Mouse (Mus musculus) CD4-positive helper T cell, adult 2 months (primary cell): ENCODE measurements around the gene Brwd1.
"Not testable (repeated sequence)": the region's sequence is repeated elsewhere in the genome, so short reads cannot be mapped to it uniquely, and the experiment has no call there.

ENCODE experiments used
- DNase-seq: peaks from one replicate; pipeline ENCODE4 v3.0.0-alpha.2; 2012; ENCODE audit warnings: low read depth, missing footprints, low spot score

The Brwd1 gene

DNA sequence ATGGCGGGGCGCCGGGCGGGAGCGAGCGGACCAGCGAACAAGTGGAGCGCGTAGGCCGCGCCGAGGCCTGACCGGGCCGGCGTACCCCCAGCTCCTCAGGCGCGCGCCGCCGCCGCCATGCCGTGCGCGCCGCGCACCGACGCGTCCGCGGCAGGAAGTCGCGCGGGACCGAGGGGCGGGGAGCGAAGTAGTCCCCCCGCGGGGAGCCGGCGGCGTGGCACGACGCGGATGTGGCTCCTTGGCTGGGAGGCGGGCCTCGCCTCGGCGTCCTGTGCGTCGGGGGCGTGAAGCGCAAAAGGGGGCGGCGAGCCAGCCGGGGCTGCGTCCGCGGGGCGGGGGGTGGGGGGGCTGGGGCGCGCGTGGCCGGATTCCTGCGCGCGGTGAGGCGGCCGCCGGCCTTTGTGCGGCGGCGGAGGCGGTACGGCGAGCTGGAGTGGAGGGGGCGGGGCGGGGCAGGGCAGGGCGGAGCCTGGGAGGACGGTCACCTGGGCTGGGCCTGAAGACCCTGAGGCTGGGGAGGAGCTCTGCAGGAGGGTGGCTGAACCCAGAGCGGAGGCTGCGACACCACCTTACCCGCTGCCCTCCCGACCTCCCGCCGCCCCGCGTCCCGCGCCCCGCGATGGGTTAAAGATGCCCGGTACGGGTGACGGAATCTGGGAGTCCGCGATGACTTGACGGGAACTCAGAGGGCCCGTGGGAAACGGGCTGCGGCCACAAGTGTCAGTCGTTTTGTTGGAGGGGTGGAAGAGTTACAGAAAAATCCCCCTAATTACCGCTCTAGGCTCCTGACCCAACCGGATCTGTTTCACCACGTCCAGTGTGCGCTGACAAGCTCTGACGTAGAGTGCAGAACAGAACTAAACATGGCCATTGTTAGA is at the start of gene Brwd1:
Brwd1 (minus strand) TSS at position 226 of the 878 bp plus-strand sequence.
- DNase-seq, result peak; percentile 93

DNA sequence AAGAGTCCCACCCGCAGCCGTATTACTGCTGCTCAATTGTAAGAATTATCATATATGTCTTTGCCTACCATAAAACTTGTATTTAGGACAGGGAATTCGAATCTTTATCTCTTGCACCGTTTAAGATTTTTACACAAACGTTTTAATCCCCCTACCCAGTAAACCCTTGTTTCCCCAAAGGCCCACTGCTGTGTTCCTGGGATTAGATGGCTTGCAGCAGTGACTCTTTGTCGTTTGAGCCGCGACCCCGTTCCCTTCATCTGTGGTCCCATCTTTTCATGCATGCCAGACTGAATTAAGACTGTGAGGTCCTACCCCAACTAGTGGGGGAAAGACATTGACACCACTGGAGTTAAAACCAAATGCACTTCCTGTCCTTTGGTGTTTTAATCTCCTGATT is 46.1 kb upstream of the Brwd1 start:
- no peak for DNase-seq

DNA sequence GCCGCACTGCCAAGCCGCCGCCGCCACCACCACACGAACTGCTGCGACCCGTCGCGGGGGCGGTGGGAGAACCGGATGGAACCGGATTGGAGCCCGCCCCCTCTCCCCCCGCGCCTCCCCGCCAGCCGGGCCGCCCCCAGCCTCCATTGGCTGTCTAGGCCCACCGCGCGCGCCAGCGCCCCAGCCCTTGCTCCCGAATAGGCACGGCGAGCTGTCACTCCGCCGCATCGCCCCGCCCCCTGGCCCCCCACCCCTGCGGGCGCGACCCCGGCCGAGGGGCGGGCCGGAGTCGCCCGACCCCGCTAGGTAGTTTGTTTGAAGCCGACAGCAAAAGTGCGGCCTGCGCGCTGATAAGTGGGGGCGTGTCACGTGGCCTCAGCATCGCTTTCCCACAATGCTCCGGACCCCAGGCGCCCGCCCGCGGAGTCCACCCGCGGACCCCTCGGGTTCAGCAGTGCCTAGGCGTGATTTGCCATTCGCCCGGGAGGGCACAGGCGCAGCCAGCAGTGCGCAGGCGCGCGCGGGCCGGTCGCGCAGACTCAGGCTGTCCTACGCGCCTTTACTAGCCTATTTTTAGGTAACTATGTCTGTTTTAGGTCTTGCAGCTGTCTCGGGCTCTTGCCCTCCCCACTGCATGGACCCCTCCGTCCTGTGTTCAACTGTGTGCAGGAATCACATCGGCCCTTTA is 45.5 kb upstream of the Brwd1 start, which contains the start of gene Hmgn1:
Hmgn1 (minus strand) TSS at position 73 of the 688 bp plus-strand sequence.
- peak; percentile 94 for DNase-seq

DNA sequence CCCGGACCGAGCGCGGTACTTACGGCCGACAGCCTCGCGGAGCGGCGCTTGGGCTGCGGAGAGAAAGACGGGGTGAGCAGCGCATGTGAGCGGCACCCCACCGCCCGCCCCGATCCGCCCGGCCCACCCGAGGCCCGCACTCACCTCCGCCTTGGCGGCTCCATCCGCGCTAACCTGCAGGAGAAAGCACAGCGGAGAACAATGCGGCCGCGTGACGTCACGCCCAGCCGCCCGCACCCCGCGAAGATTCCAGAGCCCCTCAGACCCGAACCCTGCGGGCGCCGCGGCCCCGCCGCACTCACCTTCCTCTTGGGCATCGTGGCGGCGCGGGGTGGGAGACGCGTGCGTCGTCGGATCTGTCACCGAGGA is 44.9 kb upstream of the Brwd1 start:
- no peak for DNase-seq

DNA sequence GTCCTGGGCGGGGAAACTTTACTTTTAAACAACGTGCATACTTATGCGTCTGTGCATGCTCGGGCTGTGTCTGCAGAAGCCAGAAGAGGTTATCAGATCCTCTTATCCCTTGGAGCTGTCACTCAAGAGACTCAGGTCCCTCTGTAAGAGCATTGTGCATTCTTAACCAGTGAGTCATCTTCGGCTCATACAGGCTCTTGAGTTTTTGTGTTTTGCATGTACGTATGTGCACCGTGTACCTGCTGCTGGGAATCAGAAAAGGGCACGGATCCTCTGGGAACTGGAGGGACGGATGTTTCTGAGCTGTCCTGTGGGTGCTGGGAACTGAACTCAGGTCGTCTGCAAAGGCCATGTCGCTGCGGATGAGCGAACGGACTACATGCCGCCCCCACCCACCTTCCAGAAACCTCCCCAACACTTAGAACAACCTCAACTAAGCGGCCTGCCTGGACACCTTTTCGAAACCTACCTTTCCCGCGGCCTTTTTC is 44.4 kb upstream of the Brwd1 start:
- no peak for DNase-seq

DNA sequence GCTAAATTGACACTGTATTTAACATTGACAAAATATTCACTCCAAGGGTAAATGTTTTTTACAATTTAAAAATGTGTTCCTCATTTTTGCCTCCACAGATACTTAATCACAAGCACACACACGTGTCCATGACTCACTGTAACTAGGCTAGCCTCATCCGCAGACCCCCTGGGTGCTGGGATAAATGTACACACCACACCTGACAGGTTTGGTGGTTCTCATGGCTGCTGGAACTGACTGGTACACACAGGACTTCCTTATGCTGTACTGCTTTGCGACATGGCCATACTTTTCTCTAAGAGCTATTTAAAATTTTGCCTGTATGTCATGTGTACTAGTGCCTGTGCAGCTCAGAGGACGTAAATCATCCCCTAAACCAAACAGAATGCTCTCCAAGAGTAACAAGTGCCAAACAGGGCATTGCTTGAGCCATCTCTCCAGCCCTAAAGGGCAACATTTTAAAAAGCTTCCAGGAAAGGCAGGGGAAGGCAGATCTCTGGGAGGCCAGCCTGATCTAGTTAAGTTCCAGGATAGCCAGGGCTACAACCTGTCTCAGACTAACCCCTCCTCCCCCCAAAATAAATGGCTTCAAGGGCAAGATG is 37.8 kb upstream of the Brwd1 start:
- DNase-seq, result no peak

DNA sequence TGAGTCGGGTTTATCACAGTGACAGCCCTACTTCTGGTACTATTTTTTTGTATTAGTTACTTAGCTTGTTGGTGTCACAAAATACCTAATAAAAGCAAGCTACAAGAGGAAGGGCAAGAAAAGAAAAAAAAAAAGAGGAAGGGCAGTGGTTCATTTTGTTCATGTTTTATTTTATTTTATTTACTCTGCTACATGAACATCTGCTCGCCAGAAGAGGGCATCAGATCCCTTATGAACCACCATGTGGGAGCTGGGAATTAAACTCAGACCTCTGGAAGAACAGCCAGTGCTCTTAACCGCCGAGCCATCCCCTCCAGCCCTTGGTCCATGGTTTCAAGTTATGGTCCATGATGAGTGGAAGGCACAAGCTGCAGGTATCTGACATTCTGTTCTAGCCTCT is 32.4 kb upstream of the Brwd1 start:
- DNase-seq, result no peak

DNA sequence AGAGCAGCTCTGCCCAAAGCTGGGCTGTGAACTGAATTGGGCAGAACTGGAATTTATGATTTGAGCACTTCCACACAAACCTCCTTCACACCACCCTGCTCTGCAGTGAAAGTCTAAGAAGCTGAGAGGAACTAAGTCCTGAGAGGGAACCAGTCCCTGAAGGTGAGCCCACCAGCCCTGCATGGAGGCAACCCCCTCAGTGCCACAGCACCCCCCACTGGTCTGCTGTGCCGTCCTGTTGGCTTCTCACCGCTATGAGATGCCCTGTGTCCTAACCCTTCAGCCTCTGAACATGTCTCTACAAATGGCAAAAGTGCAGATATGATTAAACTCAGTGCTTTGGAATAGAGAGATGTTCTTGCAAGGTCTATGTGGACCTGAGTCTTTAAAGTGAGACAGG is 30.4 kb upstream of the Brwd1 start:
- DNase-seq, result no peak

DNA sequence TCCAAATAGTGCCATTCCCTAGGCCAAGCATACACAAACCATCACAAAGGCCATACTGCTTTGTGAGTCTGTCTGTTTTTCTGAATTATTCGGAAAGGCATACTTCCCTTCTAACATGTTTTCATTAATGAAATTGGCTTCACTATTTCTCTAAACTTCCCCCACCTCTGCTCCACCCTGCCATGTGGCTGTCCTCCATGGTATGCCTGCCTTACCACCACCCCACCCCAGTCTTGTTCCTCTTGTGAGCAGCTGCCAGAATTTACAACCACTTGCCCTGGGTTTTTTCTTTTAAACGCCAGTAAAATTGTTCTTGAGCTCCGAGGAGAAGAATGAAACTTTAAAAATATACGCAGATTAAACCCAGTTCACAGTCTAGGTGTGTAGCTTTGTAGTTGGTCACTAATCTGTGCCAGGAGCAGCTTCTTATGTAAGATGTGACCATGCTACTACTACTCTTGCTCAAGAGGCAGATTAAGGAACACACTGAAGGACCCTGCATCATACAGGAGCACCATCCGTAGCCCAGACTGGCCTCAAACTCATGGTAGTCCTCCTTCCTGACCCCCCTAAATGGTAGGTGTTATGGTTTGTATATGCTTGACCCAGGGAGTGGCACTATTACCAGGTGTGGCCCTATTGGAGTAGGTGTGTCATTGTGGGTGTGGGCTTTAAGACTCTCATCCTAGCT is 28.5 kb upstream of the Brwd1 start:
- DNase-seq, result no peak

DNA sequence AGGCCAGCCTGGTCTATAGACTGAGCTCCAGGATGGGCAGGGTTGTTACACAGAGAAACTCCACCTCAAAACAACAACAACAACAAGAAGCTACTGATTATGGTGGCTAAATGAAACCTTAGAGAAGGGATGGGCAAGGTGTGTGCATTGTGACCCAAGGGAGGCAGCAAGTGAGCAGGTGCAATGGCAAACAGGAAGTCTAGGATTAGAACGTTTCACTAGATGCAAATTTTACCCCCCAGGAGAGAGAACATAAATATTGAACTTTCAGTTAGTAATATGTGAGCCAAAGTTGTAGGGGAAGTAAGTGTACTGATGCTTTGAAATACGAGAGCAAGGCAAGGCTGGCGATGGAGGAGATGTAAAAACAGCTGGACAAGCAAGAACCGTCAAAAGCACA is 27.3 kb upstream of the Brwd1 start:
- no peak for DNase-seq

DNA sequence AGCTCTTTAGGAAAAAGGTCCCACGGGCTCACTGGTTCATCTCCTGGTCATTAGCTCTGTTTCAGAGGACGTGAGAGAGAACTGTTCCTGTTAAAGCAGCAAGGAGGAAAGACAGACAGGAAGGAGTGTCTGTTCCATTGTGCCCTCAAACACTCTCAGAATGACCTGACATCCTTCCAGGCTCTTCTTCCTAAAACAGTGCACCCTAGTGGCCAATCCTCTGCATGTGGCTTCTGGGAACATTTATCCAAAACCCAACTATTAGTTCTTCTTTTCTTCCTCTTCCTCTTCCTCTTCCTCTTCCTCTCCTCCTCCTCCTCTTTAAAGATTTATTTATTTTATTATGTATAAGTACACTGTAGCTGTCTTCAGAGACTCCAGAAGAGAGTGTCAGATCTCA is 20.7 kb upstream of the Brwd1 start:
- peak; percentile 46 for DNase-seq

DNA sequence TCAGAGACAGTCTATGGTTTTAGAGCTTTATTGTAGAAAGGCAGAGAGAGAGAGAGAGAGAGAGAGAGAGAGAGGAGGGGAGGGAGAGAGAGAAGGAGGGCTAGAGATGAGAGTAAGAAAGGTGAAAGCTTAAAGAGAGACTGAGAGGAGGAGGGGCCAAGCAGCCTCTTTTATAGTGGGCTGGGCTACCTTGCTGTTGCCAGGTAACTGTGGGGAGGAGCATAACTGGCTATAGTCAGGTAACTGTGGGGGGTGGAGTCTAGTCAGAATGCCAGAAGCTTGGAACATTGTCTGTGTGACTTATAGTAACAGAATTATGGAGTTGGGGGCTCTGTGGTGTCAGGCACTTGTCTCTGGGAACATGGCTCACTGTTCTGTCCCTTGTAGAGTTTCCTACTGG is 15.5 kb upstream of the Brwd1 start:
- DNase-seq, result not testable (repeated sequence)

DNA sequence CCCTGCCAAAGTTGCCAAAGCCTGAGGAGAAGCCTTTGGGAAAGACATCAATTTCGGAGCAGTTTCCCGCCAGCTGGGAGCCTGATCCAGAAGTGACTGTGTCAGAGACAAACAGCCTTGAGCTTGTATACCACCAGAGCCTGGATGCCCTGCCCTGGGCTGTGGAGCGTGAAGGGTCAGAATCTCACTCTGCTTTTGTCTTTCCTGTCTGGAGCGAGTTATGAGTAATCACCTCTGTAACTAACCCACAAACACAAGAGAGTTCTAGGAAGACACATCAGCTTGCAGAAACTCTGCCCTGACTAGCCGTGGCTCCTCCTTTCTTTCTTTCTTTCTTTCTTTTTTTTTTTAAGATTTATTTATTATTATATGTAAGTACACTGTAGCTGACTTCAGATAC is 13.6 kb upstream of the Brwd1 start:
- DNase-seq, result no peak

DNA sequence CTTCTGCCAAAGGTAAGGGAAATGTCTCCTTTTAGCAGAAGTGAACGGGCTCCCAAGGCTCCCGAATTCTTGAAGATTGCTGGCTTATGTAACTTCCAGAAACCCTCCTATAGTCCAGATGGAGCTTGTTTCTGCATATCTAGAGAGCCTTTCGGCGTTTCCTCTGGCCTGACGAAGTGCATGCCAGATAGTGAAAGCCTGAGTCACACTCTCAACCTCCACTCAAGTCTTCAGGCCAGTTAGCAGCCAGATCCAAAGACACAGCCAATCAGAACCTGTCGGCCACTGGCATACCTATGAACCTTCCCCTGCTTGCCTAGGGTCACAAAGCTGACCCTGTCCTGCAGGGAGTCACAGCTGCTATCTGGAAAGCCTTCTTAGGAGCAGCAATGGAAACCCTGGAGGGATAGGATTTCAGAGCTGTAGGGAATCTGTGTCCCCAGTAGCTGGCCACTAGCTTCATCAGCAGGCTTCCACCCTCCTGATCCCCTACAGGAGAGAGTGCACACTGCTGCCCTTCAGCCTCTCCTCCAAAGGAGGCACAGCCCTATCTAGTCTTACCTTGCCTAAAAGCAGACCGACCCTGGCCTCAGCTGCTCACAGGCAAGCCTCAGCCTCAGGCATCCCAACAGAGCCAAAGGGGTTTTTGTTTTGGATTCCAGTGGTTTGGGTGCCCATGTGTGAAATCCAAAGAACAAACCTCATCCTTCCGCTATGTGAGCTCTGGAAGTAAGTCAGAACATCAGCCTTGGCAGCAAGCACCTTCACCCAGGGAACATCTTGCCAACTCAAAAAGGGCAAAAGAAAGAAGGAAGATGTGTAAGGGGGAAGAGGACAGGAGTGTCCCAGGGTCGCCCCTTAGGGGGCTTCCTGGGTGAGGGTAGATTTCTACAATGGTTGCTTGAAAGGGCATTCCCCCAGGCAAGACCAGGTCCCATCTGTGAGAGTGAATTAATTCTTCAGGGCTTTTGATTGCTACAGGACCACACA is 9.5 kb upstream of the Brwd1 start:
- DNase-seq, result no peak

DNA sequence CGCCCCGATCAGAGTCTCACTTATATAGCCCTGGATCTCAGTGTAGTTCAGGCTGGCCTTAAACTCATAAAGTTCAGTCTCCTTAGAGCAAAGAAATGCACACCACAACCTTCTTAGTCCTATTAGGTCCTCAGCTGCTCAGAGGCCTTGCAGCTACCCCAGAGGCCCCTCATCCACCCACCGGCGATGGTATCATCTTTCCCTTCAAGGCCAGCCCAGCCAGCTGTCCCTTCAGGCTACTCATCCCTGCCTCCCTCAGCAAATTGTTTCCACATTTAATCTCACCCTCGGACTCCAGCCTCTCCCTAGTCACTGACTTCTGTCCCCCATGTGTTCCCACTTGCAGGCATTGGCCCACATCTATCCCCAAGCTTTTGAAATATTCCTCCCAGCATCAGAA is 5.8 kb upstream of the Brwd1 start:
- DNase-seq, result no peak

DNA sequence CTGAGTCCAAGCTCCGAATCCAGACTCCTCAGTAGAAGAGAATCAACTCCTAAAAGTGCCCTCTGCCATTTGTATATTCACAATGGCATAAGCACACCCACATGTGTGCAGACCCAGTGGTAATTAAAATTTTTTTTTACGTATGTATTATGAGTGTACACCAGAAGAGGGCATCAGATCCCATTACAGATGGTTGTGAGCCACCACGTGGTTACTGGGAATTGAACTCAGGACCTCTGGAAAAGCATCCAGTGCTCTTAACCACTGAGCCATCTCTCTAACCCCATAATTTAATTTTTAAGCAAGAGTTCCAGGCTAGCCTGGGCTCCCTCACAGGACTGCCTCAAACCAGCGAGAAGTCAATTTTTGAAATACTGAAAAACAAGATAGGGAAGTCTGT is 5.1 kb upstream of the Brwd1 start:
- DNase-seq, result no peak

DNA sequence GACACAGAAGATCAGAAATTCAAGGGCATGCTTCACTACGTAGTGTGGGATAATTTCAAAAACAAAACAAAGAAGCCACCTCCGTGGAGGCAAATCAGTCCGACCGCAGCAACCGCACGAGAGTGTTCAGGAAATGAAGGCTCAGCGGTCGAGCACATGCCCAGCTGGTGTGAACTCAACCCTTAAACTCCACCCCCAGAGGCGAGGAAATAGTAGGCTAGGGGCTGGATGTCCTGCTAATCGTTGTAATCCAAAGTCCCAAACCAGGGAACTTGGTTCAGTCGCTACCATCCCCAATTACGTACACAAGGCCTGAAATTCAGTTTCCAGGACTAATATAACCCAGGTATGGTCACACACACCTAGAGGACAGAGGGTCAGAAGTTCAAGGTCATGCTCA is 4.7 kb upstream of the Brwd1 start:
- DNase-seq, result peak; percentile 80

DNA sequence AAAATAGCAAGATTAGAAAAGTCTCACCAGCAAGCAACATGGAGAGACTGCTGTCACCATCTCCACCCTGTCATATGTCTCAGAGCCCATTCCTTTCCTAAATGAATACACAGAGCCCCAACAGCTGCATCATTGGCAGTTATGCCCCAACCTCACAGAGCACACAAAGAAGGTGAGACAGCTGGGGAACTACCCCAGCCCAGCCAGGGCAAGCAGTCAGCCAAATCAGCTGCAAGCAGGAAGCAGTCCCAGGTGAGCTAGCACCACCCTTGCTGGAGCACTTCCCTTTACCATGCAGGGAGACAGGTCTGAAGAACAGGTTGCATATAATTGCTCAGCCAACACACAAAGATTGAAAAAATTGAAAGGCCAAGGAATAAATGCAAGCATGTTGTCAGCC is 3.3 kb upstream of the Brwd1 start:
- peak; percentile 27 for DNase-seq

DNA sequence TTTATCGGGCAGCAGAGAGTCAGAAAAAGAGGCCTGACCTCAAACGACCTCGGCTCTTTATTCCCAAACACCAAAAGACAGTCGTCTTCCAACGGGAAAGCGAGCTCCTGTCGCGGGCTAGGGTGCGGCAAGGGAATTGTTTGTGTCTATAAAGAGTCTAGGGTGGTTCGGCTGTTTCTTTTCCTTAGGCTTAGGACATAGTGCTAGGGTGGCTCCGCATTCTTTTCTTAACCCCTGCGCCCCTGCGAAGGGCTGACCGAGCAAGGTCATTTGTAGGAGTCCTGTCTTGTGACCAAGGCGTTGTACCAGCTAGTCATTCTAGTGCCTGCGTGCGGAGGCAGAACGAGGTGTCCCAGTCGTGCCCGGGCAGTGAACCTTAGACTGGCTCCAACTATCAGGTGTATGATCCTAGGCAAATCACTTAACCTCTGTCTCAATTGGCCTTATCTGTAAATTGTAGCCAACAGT is 887 bp upstream of the Brwd1 start:
- DNase-seq, result no peak

DNA sequence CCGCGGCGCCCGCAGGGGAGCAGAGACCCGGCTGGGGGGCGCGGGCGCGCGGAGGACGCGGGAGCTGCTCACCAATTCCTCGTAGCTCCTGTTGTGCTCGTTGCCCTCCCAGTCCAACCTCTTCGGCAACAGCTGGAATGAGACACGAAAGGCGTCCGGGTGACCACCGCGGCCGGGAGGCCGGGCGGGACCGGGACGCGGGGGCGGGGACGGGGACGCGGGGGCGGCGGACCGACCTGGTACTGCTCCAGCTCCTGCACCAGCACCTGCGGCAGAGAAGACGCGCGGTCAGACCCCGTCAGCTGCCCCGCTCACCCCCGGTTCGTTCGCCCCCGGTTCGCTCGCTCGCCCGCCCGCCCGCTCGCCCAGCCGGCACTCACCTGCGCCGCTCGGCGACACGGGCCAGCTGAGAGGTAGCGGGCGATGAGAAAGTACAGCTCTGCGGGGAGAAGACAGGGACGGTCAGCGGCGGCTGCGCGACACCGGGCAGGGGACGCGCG is 534 bp downstream of the Brwd1 start:
- DNase-seq, result no peak
